Mouse (Mus musculus) left cerebral cortex, postnatal 14 days (tissue): ENCODE data around the gene Pradc1. TPM values are rescaled to one million over a fixed set of nuclear protein-coding genes. Genes with fewer than 3 reads are reported as not detected.
A peak's percentile ranks its signal among the peaks of the same experiment; 100 is the strongest.

Experiments
- DNase-seq, 2 experiments: peaks; one replicate each; pipeline ENCODE4 v3.0.0; 2021 to 2022; ENCODE audit warnings: low spot score in 2 of 2, mixed read lengths in 1 of 2
- intact Hi-C: fragments of 180-260 bp; cut with DNase I; formaldehyde crosslinking; loops from one replicate; pipeline ENCODE4 v1.15.1; 2025
- long read RNA-seq, 2 experiments: library from polyadenylated mRNA; stranded (forward); transcript quantifications; one replicate each; pipeline ENCODE4 v2.0.0; 2021
- total RNA-seq, 2 experiments: library from RNA; stranded (reverse); gene quantifications; 2 replicates each; pipeline ENCODE4 v1.2.3; 2021

Pradc1 gene
- 10 to 100 TPM; 27.1 to 34.0 TPM for total RNA-seq
- long read RNA-seq, experiment 1, transcript Pradc1-203 (3 exons, 339 nt) = major isoform, 5 of 18 reads
- long read RNA-seq, experiment 1, partial matches to known transcripts = 1 of 18 reads
- long read RNA-seq, experiment 1, other reads (novel, unspliced or antisense) = 8 of 18 reads
- long read RNA-seq, experiment 2, partial matches to known transcripts = 0 of 11 reads
- long read RNA-seq, experiment 2, other reads (novel, unspliced or antisense) = 4 of 11 reads

DNA sequence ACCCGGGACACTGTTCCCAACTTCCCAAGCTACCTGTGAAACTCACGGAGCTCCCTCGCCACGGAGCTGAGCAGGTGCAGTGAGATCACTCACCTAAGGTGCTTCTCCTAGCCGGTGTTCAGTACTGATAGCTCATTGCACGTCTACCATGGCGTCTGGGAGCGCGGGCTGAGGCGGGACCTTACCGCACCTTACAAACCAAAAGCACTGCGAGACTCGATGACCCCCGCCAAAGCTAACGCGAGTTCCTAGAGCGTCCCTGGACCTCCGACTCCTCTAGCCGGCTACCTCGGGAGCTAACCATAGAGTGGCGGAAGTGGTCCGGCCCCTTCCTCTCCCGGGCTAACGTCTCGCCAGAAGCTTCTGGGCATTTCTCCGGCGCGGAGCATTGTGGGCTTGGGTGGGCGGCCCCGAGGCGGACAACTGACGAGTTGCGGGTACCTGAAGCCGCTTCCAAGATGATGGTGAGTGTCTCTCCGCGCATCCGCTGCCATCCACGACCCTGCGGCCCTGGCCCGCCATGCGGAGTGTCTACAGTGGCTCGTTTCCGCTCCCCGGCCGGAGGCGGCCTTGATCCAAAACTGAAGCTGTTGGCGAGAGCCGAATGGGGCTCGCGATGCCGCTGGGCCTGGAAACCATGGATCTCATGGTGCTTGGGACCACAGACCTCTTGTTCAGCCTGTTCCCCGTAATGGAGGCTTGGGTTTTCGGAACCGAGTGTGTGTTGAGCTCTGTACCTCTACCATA, at the start of gene Pradc1:
TSS of gene Pradc1 (minus strand) at position 307 of the 747 bp plus-strand sequence.
- DNase-seq = peak; percentile 98 to 99
- intact Hi-C loops = no loop called here

DNA sequence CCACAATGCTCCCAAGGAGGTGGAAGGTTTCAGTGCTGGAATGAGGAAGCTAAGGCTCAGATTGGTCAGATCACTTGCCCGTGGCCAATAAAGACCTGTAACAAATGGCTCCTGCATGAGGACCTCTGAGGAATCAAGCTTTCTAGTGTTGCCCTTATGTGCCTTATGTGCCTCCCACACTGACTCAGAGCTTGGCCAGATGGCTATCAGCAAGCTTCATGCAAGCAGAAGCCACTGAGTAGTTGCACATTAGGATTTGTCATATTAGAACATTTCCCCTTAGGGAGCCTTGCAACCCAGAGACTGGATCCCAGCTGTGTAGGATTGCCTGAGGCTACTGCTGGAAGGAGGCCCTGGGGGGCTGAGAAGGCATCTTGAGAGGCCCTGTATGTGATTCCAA, 48.6 kb upstream of the Pradc1 start:
- DNase-seq = no peak
- intact Hi-C loops = no loop called here

DNA sequence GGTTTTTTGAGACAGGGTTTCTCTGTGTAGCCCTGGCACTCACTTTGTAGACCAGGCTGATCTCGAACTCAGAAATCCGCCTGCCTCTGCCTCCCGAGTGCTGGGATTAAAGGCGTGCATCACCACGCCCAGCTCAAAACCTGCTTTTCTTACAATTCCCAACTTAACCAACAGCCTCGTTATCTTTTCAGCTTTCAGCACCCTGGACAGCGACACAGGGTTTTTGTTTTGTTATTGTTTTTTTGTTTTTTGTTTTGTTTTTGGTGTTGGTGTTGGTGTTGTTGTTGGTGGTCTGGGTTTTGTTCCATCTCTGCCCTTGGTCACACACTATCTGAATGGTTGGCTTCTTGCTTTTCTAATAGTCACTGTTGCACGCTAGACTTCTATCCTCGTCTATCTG, 46.4 kb upstream of the Pradc1 start:
- no peak for DNase-seq
- intact Hi-C loops = no loop called here

DNA sequence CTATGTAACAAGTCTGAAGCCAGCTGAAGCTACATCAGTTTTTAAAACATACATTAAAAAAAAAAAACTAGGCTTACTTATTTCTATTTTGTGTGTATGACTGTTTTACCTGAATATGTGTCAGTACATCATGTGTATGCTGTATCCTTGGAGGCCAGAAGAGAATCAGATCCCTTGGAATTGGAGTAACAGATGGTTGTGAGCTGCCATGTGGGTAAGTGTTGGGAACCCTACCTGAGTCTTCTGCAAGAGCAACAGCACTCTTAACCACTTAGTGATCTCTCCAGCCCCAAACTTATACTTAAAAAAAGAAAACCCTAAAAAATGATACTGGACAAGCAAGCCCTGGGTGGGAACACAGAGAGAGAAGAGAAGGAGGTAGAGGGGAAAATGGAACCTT, 45.2 kb upstream of the Pradc1 start:
- intact Hi-C loops = no loop called here
- DNase-seq = no peak

DNA sequence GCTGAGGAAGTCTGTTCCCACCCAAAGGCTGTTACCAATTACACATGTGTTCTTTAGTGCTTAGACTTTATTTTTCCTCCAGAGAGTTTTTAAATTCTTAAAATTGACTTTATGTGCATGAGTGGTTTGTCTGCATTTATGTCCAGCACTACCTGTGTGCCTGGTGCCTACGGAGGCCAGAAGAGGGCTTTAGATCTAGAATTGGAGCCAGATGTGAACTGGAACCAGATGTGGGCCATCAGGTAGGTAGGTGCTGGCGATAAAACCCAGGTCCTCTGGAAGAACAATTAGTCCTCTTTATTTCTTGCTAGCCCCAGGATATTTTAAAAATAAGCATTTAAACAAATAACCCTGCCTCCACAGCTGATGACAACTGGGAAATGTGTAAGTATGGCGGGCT, 39.8 kb upstream of the Pradc1 start:
- no peak for DNase-seq
- intact Hi-C loops = no loop called here

DNA sequence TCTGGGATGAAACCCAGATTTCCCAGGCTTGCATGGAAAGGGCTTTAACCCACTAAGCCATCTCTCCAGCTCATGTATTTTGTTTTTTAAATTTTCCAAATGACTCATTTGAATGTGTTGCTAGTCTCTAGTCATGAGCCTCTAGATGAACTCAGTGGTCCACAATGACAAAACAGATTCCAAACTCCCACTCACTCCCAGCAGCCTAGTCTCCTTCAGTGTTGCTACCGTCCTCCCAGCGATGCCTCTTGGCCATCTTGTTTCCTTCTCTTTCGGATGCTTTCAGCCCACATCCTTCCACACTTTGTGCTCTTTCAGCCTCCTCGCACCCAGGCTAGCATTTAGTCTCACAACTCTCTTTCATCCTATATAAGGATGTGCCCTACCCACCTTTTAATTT, 38.5 kb upstream of the Pradc1 start:
- no peak for DNase-seq
- intact Hi-C loops = no loop called here

DNA sequence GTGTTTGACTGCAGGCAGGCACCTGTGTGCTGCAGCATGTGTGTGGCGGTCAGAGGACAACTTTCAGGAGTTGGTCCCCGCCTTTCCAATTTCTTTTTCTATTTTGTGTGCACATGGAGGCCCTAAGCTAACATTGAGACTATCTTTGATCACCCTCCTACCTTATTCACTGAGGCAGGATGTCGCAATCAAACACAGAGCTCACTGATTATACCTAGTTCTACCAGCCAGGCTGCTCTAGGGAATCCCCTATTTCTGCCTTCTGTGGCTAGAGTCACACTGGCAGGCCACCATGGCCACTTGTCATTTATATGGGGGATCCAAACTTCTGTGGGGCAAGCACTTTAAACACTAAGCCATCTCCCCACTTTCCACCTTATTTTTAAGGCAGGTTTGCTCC, 37.9 kb upstream of the Pradc1 start:
- intact Hi-C loops = loop anchor here (10.0 kb wide), 1 partner anchor 415 kb away; the partner anchor contains the start of gene Nat8f4
- no peak for DNase-seq

DNA sequence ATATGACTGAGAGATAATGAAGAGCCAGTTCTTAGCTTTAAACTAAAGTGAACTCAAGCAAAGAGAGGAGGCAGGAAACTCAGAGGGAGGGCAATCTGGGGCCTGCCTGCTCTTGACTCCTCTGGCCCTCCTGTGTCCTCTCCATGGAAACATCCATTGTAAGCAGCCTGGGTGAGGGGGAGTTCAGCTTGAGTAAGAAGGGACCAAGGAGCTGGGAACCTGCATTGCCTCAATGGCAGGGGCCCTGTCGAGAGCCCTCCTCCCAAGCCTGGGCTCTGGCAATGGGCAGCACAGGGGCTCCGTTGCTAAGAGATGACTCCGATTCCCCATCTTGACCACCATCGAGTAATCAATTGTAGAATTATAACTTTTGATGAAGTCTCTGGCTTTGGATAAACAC, 36.7 kb upstream of the Pradc1 start:
- DNase-seq = no peak
- intact Hi-C loops = loop anchor here (10.0 kb wide), 1 partner anchor 416 kb away; the partner anchor contains the start of gene Nat8f4

DNA sequence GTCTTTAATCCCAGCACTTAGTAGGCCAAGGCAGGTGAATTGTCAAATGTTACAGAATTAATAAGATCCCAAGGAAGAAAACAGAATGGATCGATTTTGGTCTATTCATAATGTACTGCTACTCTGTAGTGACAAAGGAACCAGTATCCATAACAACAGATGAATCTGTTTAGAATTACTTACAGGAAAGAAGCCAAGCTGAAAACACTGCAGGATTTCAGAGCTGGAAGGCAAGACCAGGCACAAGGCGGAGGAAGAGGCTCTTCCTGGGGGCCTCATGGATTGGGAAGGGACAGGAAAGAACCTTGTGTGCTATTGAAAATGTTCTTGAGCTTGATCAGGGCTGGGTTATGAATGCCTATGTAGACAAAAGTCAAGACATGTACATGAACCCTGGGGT, 34.0 kb upstream of the Pradc1 start:
- no peak for DNase-seq

DNA sequence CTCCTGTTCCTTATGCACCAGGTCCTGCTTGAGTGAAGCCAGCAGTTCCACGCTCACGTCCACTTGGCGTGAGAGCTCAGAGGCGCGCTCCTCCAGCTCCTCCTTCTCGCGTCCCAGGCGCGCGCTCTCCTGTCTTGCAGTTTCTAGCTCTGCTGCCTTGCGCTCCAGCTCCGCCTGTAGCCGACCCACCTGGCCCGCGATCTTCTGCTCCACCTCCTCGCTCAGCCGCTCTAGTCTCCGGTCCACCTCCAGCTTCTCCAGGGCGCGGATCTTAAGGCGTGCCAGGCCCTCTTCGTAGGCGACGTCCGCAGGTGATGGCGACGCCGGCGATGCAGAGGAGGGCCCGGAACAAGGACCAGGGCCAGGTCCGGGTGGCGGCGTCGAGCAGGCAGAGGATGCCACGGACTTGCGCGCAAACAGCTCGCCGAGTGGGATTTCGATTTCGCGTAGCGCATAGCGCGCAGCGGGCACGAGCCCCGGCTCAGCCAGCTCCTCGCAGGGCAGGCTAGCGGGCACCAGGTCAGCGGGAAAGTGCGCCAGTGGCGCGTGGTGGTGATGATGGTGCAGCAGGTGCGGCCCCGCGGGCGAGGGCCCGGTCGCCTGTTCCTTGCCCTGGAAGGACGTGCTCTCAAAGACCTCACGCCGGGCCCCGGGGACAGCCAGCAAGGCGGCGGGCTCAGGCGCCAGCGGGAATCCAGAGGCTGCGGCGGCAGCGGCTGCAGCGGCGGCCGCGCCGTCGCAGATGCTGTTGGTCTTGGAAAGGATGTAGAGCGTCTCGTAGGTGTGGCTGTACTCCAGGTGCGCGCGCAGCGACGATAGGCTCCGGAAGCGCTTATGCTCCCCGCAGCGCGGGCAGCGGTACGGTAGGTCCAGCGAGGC, 32.3 kb upstream of the Pradc1 start:
- intact Hi-C loops = loop anchor here (10.0 kb wide), 1 partner anchor 421 kb away; the partner anchor contains the start of gene Nat8f4
- DNase-seq = no peak

More for the DNA sequence above, 34.0 kb upstream of the Pradc1 start:
- intact Hi-C loops = loop anchor here (10.0 kb wide), 1 partner anchor 419 kb away; the partner anchor contains the start of gene Nat8f4

DNA sequence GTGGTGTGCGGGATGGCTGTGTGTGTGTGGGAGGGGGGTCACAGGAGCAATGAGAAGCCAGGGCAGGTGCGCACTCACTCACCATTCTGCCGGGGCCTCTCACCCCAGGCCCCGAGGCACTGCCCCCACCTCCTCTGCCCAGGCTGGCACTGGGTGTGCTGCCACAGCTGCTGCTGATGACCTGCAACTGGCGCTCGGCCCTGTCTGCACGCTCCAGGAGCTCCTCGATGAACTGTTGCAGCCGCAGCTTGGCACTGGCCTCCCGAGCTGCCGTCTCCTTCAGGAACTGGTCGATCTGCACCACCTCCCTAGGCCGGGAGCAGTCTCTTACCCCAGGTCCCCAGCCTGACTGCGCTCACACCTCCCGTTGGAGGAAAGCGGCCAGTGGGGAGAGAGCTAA, 28.9 kb upstream of the Pradc1 start:
- DNase-seq = no peak
- intact Hi-C loops = loop anchor here (10.0 kb wide), 1 partner anchor 424 kb away; the partner anchor contains the start of gene Nat8f4

DNA sequence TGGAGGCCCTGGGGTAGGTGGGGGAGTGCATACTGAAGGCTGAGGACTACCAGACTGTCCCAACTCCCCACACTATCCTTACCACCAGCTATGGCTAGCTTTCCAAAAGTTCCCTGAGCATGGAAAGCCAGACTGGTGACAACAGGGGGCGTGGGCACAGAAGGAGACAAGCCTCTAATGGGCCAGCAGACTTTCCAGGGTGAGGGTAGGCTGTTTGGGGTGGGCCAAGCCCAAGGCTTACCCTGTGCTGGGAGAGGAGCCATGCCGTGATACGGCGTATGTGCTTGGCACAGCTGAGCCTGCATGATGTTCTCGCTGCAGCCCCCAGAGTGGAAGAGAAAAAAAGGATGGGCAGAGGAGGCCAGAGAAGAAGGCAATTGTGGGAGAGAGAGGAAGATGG, 28.2 kb upstream of the Pradc1 start:
- intact Hi-C loops = loop anchor here (10.0 kb wide), 1 partner anchor 425 kb away; the partner anchor contains the start of gene Nat8f4
- no peak for DNase-seq

DNA sequence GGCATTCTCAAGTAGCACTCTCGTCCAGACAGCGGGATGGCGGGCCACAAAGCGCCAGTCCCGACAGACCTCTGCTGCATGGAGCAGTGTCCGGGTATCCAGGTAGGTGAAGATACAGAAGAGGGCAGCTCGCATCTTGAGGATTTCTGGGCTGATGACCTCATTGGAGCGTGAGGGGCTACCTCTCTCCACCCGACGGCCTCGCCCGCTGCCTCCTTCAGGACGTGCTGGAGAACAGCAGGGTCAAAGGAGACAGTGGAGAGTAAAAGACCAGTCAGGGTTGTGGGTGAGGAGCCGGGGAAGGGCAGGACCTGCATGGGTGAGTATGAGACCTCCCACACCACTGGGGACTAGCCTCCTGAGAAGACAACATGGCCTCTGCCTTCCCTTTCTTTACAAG, 26.6 kb upstream of the Pradc1 start:
- no peak for DNase-seq
- intact Hi-C loops = no loop called here

DNA sequence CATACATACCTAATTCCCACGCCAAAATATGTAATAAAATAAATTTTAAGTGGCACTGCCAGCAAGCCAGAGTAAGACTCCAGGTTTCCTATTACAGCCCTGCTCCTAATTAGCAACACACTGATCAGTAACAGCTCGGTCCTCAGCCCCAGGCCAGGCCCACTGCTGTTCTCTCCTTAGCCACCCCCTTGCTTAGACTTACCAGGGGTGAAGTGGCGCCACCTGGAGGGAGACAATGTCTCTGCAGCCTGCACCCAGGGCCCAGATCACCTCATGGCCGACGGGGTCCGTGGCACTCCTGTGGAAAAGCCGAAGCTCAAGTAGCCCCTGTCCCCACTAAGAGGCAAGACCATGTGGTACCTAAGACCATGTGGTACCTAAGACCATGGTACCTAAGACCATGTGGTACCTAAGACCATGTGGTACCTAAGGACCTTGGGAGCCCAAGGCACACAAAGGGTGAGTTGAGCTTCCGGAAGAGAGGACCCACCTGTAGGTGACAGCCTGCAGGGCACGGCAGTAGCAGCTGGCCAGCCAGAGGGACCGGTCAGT, 25.7 kb upstream of the Pradc1 start:
- DNase-seq = no peak
- intact Hi-C loops = no loop called here

DNA sequence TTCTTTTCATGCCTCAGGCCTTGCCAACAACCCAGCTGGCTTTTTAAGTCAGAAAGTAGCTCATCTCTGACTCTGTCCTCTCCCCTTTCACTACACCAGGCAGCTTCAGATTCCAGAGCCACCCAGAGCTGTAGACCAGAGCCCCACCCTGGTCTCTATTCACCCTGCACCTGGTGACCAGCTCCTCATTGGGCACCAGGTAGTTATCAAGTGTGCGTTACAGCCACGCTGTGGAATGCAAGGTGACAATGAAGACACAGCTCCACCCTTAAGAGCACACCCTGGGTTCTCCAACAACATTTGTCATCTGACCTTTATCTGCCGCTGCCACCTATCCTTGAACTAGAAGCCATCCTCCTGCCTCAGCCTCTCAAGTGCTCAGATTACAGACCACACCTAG, 23.8 kb upstream of the Pradc1 start:
- intact Hi-C loops = no loop called here
- DNase-seq = no peak

DNA sequence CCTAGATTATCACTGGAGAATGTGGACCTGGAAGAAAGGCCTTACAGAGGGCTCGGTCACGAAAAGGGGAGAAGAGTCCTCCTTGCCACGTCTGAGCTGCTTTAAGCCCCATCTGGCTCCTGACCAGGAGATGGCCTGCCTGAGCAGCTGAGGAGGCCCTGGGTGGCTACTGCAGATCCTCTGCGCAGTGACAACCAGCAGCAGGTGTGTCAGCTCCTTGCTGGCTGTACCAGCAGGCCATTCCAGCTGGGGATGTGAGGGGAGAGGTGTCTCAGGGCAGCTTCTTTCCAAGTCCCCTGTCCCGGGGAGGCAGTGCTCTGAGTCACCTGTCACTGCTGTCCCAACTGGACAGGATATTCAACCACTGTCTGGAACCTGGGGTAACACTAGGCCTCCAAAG, 20.8 kb upstream of the Pradc1 start:
- DNase-seq = no peak
- intact Hi-C loops = loop anchor here (5.0 kb wide), 1 partner anchor 40 kb away; the partner anchor contains the start of gene Egr4

DNA sequence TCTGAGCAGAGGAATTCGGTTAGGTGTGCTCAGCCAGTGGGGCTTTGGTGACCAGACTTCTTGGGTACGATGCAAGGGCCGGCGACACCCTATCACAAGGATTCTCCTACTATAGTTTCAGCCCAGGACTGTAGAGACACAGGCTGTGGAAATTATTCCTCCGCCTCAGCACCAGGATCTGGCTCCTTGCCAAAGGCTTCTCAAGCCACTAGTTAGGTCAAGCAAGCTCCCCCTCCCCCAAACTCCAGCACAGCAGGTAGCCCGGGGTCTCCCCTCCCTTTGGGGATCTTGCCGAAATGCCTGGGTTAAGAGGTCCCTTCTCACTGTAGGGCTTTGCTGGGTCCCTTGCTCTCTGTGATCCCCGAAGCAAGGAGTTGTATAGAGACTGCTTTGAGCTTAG, 20.2 kb upstream of the Pradc1 start:
- intact Hi-C loops = loop anchor here (5.0 kb wide), 1 partner anchor 40 kb away; the partner anchor contains the start of gene Egr4
- no peak for DNase-seq

DNA sequence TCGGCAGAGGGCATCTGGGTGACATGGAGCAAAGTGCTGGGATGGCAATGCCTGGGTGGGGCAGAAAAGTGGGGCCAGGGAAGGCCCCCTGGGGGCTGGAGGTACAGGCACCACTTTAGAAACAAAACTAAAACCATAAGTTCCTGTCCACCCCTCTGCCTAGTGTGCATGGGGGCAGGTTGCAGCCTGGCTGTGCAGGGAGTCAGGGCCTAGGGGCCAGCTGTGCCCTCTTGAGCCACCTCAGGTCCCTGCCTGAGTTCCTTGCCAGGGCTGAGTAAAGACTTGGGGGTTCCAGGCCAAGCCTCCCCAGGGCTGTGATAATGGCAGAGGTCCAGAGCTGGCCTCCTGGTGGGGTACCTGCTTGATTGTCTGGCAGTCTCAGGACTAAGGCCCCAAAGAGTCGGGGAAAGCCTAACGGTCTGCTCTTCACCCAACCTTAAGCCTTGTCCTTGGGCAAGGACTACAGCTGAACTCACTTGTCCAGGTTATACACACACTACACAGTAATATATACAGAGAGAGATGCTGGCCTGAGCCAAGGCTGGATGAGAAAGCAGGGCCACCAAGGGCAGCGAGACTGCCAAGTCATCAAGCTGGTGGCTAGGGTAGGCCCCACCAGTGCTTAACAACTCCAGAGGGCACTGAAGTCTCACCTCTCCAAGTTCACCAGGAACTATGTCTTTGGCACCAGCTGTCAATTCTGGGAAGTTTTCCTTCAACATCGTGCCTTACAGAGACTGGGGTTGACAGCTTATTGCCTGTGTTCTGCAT, 18.1 kb upstream of the Pradc1 start:
- intact Hi-C loops = loop anchor here (5.0 kb wide), 1 partner anchor 42 kb away; the partner anchor contains the start of gene Egr4

DNA sequence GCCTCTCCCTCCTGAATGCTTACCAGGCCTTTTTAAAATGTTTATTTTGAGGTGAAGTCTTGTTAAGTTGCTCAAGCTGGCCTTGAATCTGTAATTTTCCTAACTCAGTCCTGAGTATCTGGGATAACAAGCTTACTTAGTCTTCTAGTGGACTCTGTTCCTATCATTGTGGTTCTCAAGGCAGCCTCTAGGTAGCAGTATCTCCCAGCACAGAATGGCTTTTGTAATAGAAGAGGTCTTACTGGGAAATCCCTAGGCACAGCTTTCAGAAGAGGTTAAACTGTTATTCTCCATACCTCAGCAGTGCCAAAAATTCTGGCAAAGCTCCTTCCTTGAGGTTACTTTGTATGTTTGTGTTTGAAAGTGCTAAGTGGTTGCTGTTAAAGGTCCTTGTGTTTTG, 13.6 kb upstream of the Pradc1 start:
- intact Hi-C loops = no loop called here
- DNase-seq = peak; percentile 41 to 57

More for the DNA sequence above, 18.1 kb upstream of the Pradc1 start:
- no peak for DNase-seq
